Mouse (Mus musculus): ENCODE measurements around the gene 0610030E20Rik. TPM values are rescaled to one million over a fixed set of nuclear protein-coding genes. Genes with fewer than 3 reads are reported as not detected.
A peak's percentile ranks its signal among the peaks of the same experiment; 100 is the strongest.

0610030E20Rik gene
- polyA plus RNA-seq, 1 experiment from 2014 or later: 28.3 TPM

DNA sequence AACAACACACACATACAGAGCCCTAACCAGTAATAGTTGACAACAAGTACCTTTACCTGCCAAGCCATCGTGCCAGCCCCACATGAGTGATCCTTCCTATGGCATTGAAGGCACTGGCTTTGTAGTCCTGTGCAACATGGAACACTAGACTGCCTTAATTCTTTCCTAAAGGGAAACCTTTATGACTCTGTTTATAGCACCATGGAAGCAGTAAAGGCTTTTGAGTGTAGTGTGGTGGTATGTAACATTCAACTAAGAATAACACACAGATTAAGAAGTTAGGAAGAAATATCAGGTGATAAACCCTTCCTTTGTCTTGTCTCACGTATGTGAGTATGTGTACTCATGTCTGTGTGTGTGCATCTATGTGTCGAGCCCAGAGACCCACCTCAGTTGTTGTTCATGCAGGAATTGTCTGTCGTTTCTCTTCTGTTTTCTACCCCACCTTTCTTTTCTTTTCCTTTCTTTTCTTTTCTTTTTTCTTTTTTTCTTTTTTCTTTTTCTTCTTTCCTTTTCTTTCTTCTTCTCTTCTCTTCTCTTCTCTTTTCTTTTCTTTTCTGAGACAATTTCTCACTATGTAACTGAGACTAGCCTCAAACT is 19.8 kb downstream of the 0610030E20Rik start, which contains the start of gene Rnf181:
TSS of gene Rnf181 (minus strand) at position 113 of the 600 bp plus-strand sequence.
- Histone ChIP-seq H3K4me2 (replicated peaks; ENCODE audit: low read depth, low read length) (no peak within 1 kb of the TSS), H3K27ac (ENCODE audit: low read length) (no peak within 1 kb of the TSS), H3K4me3 (ENCODE audit: low read length) (no peak within 1 kb of the TSS), H3K4me1 (ENCODE audit: insufficient read depth, low read length) (peaks cover 11% of the 10 kb centered on the region), H3K36me3 (ENCODE audit: insufficient read depth, low read length) (no peaks in the 10 kb centered on the region), H3K9ac (replicated peaks; ENCODE audit: low read length) (no peak within 1 kb of the TSS), H3K9me3 (ENCODE audit: low read length) (no peaks in the 10 kb centered on the region), H3K27me3 (ENCODE audit: insufficient read depth, low read length) (no peaks in the 10 kb centered on the region)
- no peak for ATAC-seq (ENCODE audit: low FRiP score, low TSS enrichment)
- WGBS: 78% methylated on average over 4 of the region's 4 CpGs

- no peak for ATAC-seq (ENCODE audit: low FRiP score, low TSS enrichment)
- H3K4me3 ChIP-seq (ENCODE audit: low read length): no peak overlapping the region
- H3K27ac ChIP-seq (ENCODE audit: low read length): no peak overlapping the region
- H3K4me2 ChIP-seq (replicated peaks; ENCODE audit: low read depth, low read length): no peak overlapping the region
- no peaks in the 10 kb centered on the region for H3K27me3 ChIP-seq (ENCODE audit: insufficient read depth, low read length)
- no peaks in the 10 kb centered on the region for H3K36me3 ChIP-seq (ENCODE audit: insufficient read depth, low read length)
- peaks cover 11% of the 10 kb centered on the region for H3K4me1 ChIP-seq (ENCODE audit: insufficient read depth, low read length)
- 73% methylated on average over 4 of the region's 4 CpGs for WGBS
- H3K9me3 ChIP-seq (ENCODE audit: low read length): no peaks in the 10 kb centered on the region
- H3K9ac ChIP-seq (replicated peaks; ENCODE audit: low read length): no peak overlapping the region
These were observed 20.4 kb downstream of the 0610030E20Rik start for GRCm38 (mm10) chr6:72367460-72367974.

GRCm38 (mm10) chr6:72369557-72369956 is 22.4 kb downstream of the 0610030E20Rik start:
- H3K36me3 ChIP-seq (ENCODE audit: insufficient read depth, low read length): no peaks in the 10 kb centered on the region
- H3K27ac ChIP-seq (ENCODE audit: low read length): no peak overlapping the region
- 76% methylated on average over 4 of the region's 4 CpGs for WGBS
- ATAC-seq (ENCODE audit: low FRiP score, low TSS enrichment): no peak
- no peak overlapping the region for H3K9ac ChIP-seq (replicated peaks; ENCODE audit: low read length)
- H3K4me1 ChIP-seq (ENCODE audit: insufficient read depth, low read length): peaks cover 6% of the 10 kb centered on the region
- no peaks in the 10 kb centered on the region for H3K27me3 ChIP-seq (ENCODE audit: insufficient read depth, low read length)
- H3K4me3 ChIP-seq (ENCODE audit: low read length): no peak overlapping the region
- no peaks in the 10 kb centered on the region for H3K9me3 ChIP-seq (ENCODE audit: low read length)
- no peak overlapping the region for H3K4me2 ChIP-seq (replicated peaks; ENCODE audit: low read depth, low read length)

DNA sequence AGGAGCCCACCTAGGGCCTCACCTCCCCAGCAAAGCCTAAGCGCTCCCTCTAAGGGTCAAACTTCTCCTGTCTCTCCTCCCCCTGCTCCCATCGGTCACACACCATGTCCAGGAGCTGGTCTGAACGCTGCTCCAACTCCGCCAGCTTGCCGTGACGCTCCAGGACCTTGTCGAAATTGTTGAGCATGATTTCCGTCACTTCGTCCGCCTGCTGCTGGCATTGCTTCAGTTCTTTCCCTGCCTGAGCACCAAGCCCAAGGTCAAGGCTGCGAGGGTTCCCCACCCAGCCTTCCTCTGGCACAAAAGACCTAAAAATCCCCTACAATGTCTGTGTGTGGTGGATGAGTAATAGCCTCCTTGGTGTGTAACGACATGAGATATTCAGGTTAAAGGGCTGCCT is 23.0 kb downstream of the 0610030E20Rik start:
- H3K27me3 ChIP-seq (ENCODE audit: insufficient read depth, low read length): no peaks in the 10 kb centered on the region
- H3K4me3 ChIP-seq (ENCODE audit: low read length): no peak overlapping the region
- 77% methylated on average over 12 of the region's 12 CpGs for WGBS
- H3K27ac ChIP-seq (ENCODE audit: low read length): no peak overlapping the region
- ATAC-seq (ENCODE audit: low FRiP score, low TSS enrichment): no peak
- H3K36me3 ChIP-seq (ENCODE audit: insufficient read depth, low read length): no peaks in the 10 kb centered on the region
- H3K4me1 ChIP-seq (ENCODE audit: insufficient read depth, low read length): peaks cover 6% of the 10 kb centered on the region
- H3K9ac ChIP-seq (replicated peaks; ENCODE audit: low read length): no peak overlapping the region
- no peaks in the 10 kb centered on the region for H3K9me3 ChIP-seq (ENCODE audit: low read length)
- no peak overlapping the region for H3K4me2 ChIP-seq (replicated peaks; ENCODE audit: low read depth, low read length)

DNA sequence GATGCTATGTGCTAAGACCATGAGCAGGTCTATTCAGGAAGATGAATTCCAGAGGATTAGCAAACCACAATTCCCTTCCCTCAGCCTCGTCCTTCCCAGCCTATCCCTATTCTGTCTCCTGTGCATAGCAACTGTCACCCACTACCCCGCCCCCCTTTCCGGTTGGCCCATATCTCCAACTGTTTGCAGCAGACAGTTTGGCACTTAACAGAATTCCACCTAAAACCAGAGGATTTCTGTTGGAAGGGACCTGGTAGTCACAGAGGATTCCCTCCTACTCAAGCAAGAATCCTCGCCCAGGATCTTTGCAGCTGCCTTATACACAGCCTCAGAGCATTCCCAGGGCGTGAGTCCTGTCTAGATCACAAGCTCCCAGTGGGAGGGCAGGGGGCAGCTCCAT is 24.0 kb downstream of the 0610030E20Rik start:
- no peaks in the 10 kb centered on the region for H3K9me3 ChIP-seq (ENCODE audit: low read length)
- WGBS: 47% methylated on average over 5 of the region's 5 CpGs
- H3K4me1 ChIP-seq (ENCODE audit: insufficient read depth, low read length): peaks cover 6% of the 10 kb centered on the region
- no peak overlapping the region for H3K4me2 ChIP-seq (replicated peaks; ENCODE audit: low read depth, low read length)
- no peak for ATAC-seq (ENCODE audit: low FRiP score, low TSS enrichment)
- 0 out of 2 replicates have a peak overlapping the region, but pooled peaks have one; percentile 60 for H3K27ac ChIP-seq (ENCODE audit: low read length)
- H3K27me3 ChIP-seq (ENCODE audit: insufficient read depth, low read length): no peaks in the 10 kb centered on the region
- H3K9ac ChIP-seq (replicated peaks; ENCODE audit: low read length): peak overlapping the region; percentile 31; the same call in 1 of the 2 replicates
- H3K4me3 ChIP-seq (ENCODE audit: low read length): no peak overlapping the region
- no peaks in the 10 kb centered on the region for H3K36me3 ChIP-seq (ENCODE audit: insufficient read depth, low read length)

GRCm38 (mm10) chr6:72371571-72371970 is 24.5 kb downstream of the 0610030E20Rik start:
- peaks cover 6% of the 10 kb centered on the region for H3K4me1 ChIP-seq (ENCODE audit: insufficient read depth, low read length)
- H3K36me3 ChIP-seq (ENCODE audit: insufficient read depth, low read length): no peaks in the 10 kb centered on the region
- WGBS: 13% methylated on average over 1 of the region's 1 CpGs
- H3K27me3 ChIP-seq (ENCODE audit: insufficient read depth, low read length): no peaks in the 10 kb centered on the region
- ATAC-seq (ENCODE audit: low FRiP score, low TSS enrichment): no peak
- no peaks in the 10 kb centered on the region for H3K9me3 ChIP-seq (ENCODE audit: low read length)
- 0 out of 2 replicates have a peak overlapping the region, but pooled peaks have one; percentile 60 for H3K27ac ChIP-seq (ENCODE audit: low read length)
- H3K9ac ChIP-seq (replicated peaks; ENCODE audit: low read length): peak overlapping the region; percentile 31; the same call in 1 of the 2 replicates
- H3K4me2 ChIP-seq (replicated peaks; ENCODE audit: low read depth, low read length): no peak overlapping the region
- H3K4me3 ChIP-seq (ENCODE audit: low read length): no peak overlapping the region

- H3K27ac ChIP-seq (ENCODE audit: low read length): no peak overlapping the region
- H3K36me3 ChIP-seq (ENCODE audit: insufficient read depth, low read length): no peaks in the 10 kb centered on the region
- H3K4me2 ChIP-seq (replicated peaks; ENCODE audit: low read depth, low read length): no peak overlapping the region
- no peaks in the 10 kb centered on the region for H3K27me3 ChIP-seq (ENCODE audit: insufficient read depth, low read length)
- no peak overlapping the region for H3K9ac ChIP-seq (replicated peaks; ENCODE audit: low read length)
- no peaks in the 10 kb centered on the region for H3K9me3 ChIP-seq (ENCODE audit: low read length)
- no peak for ATAC-seq (ENCODE audit: low FRiP score, low TSS enrichment)
- peaks cover 6% of the 10 kb centered on the region for H3K4me1 ChIP-seq (ENCODE audit: insufficient read depth, low read length)
- H3K4me3 ChIP-seq (ENCODE audit: low read length): no peak overlapping the region
- WGBS: 89% methylated on average over 4 of the region's 4 CpGs
These were observed 26.1 kb downstream of the 0610030E20Rik start for GRCm38 (mm10) chr6:72373184-72373583.

- no peak for ATAC-seq (ENCODE audit: low FRiP score, low TSS enrichment)
- Histone ChIP-seq H3K9me3 (ENCODE audit: low read length) (no peaks in the 10 kb centered on the region), H3K36me3 (ENCODE audit: insufficient read depth, low read length) (no peaks in the 10 kb centered on the region), H3K27me3 (ENCODE audit: insufficient read depth, low read length) (no peaks in the 10 kb centered on the region), H3K27ac (ENCODE audit: low read length) (no peak overlapping the region), H3K4me2 (replicated peaks; ENCODE audit: low read depth, low read length) (no peak overlapping the region), H3K4me1 (ENCODE audit: insufficient read depth, low read length) (peaks cover 6% of the 10 kb centered on the region), H3K4me3 (ENCODE audit: low read length) (no peak overlapping the region), H3K9ac (replicated peaks; ENCODE audit: low read length) (no peak overlapping the region)
- WGBS: 71% methylated on average over 7 of the region's 7 CpGs
These were observed 27.1 kb downstream of the 0610030E20Rik start for GRCm38 (mm10) chr6:72374206-72374605.

- Histone ChIP-seq H3K9ac (replicated peaks; ENCODE audit: low read length) (no peak overlapping the region), H3K36me3 (ENCODE audit: insufficient read depth, low read length) (no peaks in the 10 kb centered on the region), H3K4me2 (replicated peaks; ENCODE audit: low read depth, low read length) (no peak overlapping the region), H3K9me3 (ENCODE audit: low read length) (no peaks in the 10 kb centered on the region), H3K4me1 (ENCODE audit: insufficient read depth, low read length) (peaks cover 6% of the 10 kb centered on the region), H3K4me3 (ENCODE audit: low read length) (no peak overlapping the region), H3K27ac (ENCODE audit: low read length) (no peak overlapping the region), H3K27me3 (ENCODE audit: insufficient read depth, low read length) (no peaks in the 10 kb centered on the region)
- no peak for ATAC-seq (ENCODE audit: low FRiP score, low TSS enrichment)
- WGBS: 76% methylated on average over 15 of the region's 15 CpGs
These were observed 27.9 kb downstream of the 0610030E20Rik start for GRCm38 (mm10) chr6:72374820-72375563.

Data from kidney, embryonic 16.5 days (tissue).